Mouse (Mus musculus): ENCODE results near the gene Lyst.

DNA sequence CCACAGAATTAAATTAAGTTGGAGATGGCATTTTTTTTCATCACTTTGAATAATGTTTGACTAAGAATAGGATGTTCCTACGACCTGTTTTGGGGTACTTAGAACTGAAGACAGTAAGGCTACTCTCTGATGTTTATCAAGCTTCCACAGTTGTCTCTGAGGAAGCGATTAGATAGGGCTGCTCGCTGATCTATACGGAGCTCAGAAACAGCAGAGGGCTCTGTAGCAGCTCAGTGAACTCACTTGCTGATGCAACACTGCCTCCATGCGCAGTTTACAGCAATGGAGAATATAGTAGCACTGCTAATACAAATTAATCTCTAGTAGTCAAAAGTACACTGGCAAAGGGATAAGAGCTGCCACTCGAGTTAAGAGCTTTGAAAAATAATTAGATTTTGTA lies 91.4 kb downstream of the Lyst start:
- no peak for TF ChIP-seq CTCF (IDR thresholded peaks at IDR 0.05)
- no peak for TF ChIP-seq POLR2A (IDR thresholded peaks at IDR 0.05; ENCODE audit: insufficient read depth, low read depth, low read length)
- TF ChIP-seq EP300 (IDR thresholded peaks at IDR 0.05; ENCODE audit: insufficient read depth, low read depth, low read length): no peak

All from heart, adult 2 months (tissue).